Mouse (Mus musculus) embryonic facial prominence, embryonic 14.5 days (tissue): ENCODE results near the gene Gmds. TPM values are rescaled to one million over a fixed set of nuclear protein-coding genes. Genes with fewer than 3 reads are reported as not detected.
A peak's percentile ranks its signal among the peaks of the same experiment; 100 is the strongest.

Source experiments
- ATAC-seq: fragments of 200-750 bp; cut with Nextera tagmentation; 2 replicates; pipeline ENCODE4 v1.8.0; 2017; ENCODE audit warnings: low read depth, moderate number of reproducible peaks, moderate TSS enrichment
- DNase-seq: peaks from one replicate; pipeline ENCODE4 v3.0.0-alpha.2; 2015; ENCODE audit warnings: low spot score
- H3K27ac ChIP-seq: fragments of 300-500 bp; sonication (generic); replicated peaks from 2 replicates; pipeline ENCODE4 v1.5.1; 2014; ENCODE audit warnings: low read depth, mild to moderate bottlenecking, low read length, moderate library complexity
- H3K27me3 ChIP-seq: fragments of 300-500 bp; sonication (generic); replicated peaks from 2 replicates; pipeline ENCODE4 v1.6.1; 2014; ENCODE audit warnings: low read length; ENCODE audit not compliant: control insufficient read depth, insufficient read depth
- H3K36me3 ChIP-seq: fragments of 300-500 bp; sonication (generic); 2 replicates; pipeline ENCODE4 v1.6.1; 2014; ENCODE audit warnings: low read length, mixed read lengths; ENCODE audit not compliant: control insufficient read depth, insufficient read depth
- H3K4me1 ChIP-seq: fragments of 300-500 bp; sonication (generic); 2 replicates; pipeline ENCODE4 v1.6.1; 2014; ENCODE audit warnings: antibody characterized with exemption, low read length; ENCODE audit not compliant: control insufficient read depth, insufficient read depth
- H3K4me2 ChIP-seq: fragments of 300-500 bp; sonication (generic); 2 replicates; pipeline ENCODE4 v1.6.1; 2014; ENCODE audit warnings: low read depth, mild to moderate bottlenecking, low read length, moderate library complexity, mixed read lengths
- H3K4me3 ChIP-seq: fragments of 300-500 bp; sonication (generic); 2 replicates; pipeline ENCODE4 v1.5.1; 2014; ENCODE audit warnings: low read depth, mild to moderate bottlenecking, low read length
- H3K9ac ChIP-seq: fragments of 300-500 bp; sonication (generic); 2 replicates; pipeline ENCODE4 v1.6.1; 2014; ENCODE audit warnings: low read depth, mild to moderate bottlenecking, low read length, moderate library complexity, mixed read lengths
- H3K9me3 ChIP-seq: fragments of 300-500 bp; sonication (generic); 2 replicates; pipeline ENCODE4 v1.6.1; 2016; ENCODE audit warnings: low read length; ENCODE audit not compliant: control insufficient read depth
- WGBS: fragments of 180-500 bp; shearing (Covaris S2); extraction: QIAGEN DNeasy Blood & Tissue Kit; methylation state at CpG from one replicate; pipeline ENCODE4 v1.1.7; 2014; 5-methylcytosine and 5-hydroxymethylcytosine counted together
- polyA plus RNA-seq: library from polyadenylated mRNA; unstranded; fragments of >200 nt; fragmentation: Nextera tagmentation; extraction: Ambion mirVana; gene quantifications from 2 replicates; pipeline ENCODE4 v1.2.1, GENCODE M21; 2014

The Gmds gene
- polyA plus RNA-seq, 1 experiment from 2014 or later = 39.4 TPM

DNA sequence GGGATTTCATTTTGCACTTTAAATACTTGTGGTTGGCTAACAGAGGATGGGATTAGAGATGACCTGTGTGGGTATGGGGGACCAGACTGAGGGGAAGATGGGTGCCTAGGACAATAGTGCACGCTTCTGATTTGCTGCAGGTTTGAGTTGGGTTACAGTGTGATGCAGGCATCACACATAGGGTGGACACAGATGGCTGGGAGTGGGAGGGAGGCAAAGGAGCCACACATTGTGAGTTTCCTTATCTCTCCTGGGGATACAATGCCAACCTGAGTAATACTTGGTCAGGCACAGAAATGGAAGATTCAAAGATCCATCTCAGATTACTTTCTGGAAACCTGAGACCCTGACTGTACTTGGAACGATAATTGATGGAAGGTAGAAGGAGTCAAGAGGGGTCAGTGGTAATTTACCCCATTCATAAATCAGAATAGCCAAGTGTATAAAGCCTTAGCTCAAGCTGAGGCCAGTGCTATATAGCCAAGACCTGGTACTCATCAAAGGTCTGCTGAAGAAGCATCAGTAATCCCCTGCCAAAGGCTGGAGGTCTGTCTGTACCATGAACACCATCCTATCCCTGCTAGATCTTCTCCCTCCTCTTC, 445.5 kb downstream of the Gmds start:
- Histone ChIP-seq H3K9ac (no peak overlapping the region), H3K4me3 (no peak overlapping the region), H3K36me3 (no peaks in the 10 kb centered on the region), H3K4me1 (0 out of 2 replicates have a peak, but pooled peaks cover 5% of the 10 kb centered on the region), H3K27ac (no peak overlapping the region), H3K4me2 (no peak overlapping the region), H3K9me3 (no peaks in the 10 kb centered on the region), H3K27me3 (no peaks in the 10 kb centered on the region)
- ATAC-seq (no peak), DNase-seq (no peak)
- 51% methylated on average over 2 of the region's 2 CpGs for WGBS

DNA sequence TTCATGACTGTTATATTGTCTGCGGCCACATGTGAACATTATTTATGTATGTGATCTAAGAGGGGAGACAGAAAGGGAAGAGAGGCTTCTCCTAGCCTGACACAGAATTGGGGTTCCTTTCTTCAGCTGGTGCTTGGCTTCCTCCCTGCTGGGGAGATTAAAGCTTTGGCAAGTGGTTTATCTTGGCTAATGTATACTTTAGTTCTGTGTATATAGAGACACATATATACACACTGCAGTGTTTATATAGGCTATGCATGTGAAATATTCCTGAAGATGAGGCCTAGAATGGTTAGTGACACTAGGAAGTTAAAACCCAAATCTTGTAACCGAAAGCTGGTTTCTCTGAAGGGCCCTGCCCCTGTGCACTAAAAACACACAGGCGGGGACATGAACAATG, 450.0 kb downstream of the Gmds start:
- Histone ChIP-seq H3K4me2 (no peak overlapping the region), H3K27me3 (no peaks in the 10 kb centered on the region), H3K4me3 (no peak overlapping the region), H3K36me3 (no peaks in the 10 kb centered on the region), H3K27ac (no peak overlapping the region), H3K4me1 (0 out of 2 replicates have a peak, but pooled peaks cover 5% of the 10 kb centered on the region), H3K9me3 (no peaks in the 10 kb centered on the region), H3K9ac (no peak overlapping the region)
- DNase-seq (no peak), ATAC-seq (no peak)
- WGBS = 77% methylated on average over 3 of the region's 3 CpGs

DNA sequence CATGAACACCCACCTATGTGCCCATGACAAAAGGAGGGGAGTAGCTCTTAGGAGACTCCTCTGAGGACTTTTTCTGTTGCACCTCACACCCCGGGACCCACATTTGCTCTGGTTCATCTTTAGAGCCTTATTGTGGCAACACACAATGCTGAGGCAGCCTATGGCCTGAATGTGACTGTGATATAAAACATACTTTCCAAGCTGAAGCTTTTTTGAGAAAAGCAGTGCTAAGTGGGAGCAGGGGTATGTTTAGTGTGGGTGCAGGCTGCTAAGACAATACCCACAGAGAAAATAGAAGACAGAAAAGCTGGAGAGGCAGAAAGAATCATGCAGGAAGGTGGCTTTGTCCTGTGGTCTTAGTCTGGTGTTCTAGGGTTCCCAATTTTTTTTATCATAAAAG, 452.8 kb downstream of the Gmds start:
- ATAC-seq (no peak), DNase-seq (no peak)
- 75% methylated on average over 1 of the region's 1 CpGs for WGBS
- H3K27ac ChIP-seq = no peak overlapping the region
- H3K36me3 ChIP-seq = no peaks in the 10 kb centered on the region
- no peak overlapping the region for H3K9ac ChIP-seq
- no peak overlapping the region for H3K4me3 ChIP-seq
- no peaks in the 10 kb centered on the region for H3K27me3 ChIP-seq
- H3K9me3 ChIP-seq = no peaks in the 10 kb centered on the region
- H3K4me2 ChIP-seq = no peak overlapping the region
- 0 out of 2 replicates have a peak, but pooled peaks cover 5% of the 10 kb centered on the region for H3K4me1 ChIP-seq

DNA sequence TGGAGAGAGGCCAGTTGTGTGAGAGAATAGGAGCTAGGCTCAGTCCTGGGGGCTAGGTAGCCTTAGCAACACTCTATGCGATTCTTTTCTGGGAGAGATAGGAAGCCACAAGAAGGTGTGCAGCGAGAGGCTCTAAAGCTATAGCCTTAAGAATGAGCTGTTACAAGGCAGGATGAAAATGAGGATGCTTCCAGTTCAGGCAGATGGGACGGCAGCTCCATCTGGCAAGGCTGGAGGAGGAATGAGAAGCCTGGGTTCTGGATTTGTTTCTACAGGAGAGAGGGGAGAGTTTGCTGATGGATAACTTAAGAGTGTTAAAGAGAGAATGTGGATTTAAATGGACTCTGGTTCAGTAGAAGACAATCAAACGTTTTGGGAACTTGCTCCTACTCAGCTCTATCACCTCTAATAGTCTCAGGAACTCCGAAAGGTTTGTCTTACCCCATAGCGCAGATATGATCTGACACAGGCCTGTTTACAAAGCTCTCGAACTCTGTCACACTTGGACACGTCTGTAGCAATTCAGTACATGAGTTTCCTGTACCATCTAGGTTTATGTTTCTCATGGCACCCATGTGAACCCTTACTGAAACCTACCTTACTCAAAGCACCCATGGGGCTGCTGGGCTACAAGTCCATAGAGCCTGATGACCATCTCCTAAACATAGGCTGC, 459.6 kb downstream of the Gmds start:
- Histone ChIP-seq H3K27me3 (no peaks in the 10 kb centered on the region), H3K9ac (no peak overlapping the region), H3K9me3 (no peaks in the 10 kb centered on the region), H3K4me1 (peaks cover 9% of the 10 kb centered on the region), H3K27ac (no peak overlapping the region), H3K36me3 (no peaks in the 10 kb centered on the region), H3K4me2 (no peak overlapping the region), H3K4me3 (no peak overlapping the region)
- ATAC-seq (no peak), DNase-seq (no peak)
- WGBS = 80% methylated on average over 8 of the region's 8 CpGs

DNA sequence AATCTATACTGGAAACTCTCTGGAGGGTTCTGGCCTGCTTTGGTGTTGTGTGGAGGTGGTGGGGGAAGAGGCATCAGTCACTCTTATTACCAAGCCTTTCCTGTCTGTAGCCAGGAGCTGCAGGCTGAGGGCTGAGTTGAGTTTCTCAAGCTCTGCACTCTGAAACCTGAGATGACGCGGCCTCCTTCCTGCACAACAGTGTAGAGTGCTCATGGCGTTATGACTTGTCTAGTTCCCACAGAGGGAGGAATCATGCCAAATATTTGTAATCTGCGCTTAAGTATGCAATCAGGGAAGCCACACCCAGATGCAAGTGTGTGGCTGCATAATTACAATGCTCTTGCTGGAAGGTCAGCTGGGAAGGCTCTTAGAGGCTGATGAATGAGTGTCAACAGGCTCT, 461.5 kb downstream of the Gmds start:
- H3K27me3 ChIP-seq = no peaks in the 10 kb centered on the region
- WGBS = 28% methylated on average over 4 of the region's 4 CpGs
- no peaks in the 10 kb centered on the region for H3K36me3 ChIP-seq
- H3K27ac ChIP-seq = peak overlapping the region; percentile 39
- no peak overlapping the region for H3K4me2 ChIP-seq
- no peak overlapping the region for H3K4me3 ChIP-seq
- ATAC-seq (peak; percentile 92), DNase-seq (peak; percentile 92)
- peaks cover 9% of the 10 kb centered on the region for H3K4me1 ChIP-seq
- no peaks in the 10 kb centered on the region for H3K9me3 ChIP-seq
- H3K9ac ChIP-seq = no peak overlapping the region

DNA sequence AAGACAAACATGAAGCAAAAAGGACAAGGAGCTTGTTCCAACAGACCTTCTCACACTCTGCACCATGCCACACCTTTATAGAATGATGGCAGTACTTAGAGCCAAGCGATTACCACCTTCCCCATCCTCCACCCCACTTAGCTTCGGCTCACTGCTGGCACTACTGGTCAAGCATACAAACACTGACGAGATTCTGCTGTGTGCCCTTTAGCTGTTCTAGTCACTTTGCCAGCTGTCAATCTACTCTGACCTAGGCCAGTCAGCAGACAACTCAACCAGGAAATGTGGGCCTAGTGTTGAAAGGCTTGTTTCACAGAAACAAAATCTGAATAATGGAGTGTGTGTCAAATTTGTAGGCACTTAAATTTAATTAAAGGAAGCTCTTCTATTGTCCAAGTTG, 464.1 kb downstream of the Gmds start:
- H3K27ac ChIP-seq = no peak overlapping the region
- WGBS = 74% methylated on average over 3 of the region's 3 CpGs
- H3K4me2 ChIP-seq = no peak overlapping the region
- H3K4me3 ChIP-seq = no peak overlapping the region
- H3K36me3 ChIP-seq = no peaks in the 10 kb centered on the region
- H3K9ac ChIP-seq = no peak overlapping the region
- no peak for ATAC-seq
- DNase-seq = no peak
- no peaks in the 10 kb centered on the region for H3K9me3 ChIP-seq
- H3K4me1 ChIP-seq = peaks cover 9% of the 10 kb centered on the region
- no peaks in the 10 kb centered on the region for H3K27me3 ChIP-seq

DNA sequence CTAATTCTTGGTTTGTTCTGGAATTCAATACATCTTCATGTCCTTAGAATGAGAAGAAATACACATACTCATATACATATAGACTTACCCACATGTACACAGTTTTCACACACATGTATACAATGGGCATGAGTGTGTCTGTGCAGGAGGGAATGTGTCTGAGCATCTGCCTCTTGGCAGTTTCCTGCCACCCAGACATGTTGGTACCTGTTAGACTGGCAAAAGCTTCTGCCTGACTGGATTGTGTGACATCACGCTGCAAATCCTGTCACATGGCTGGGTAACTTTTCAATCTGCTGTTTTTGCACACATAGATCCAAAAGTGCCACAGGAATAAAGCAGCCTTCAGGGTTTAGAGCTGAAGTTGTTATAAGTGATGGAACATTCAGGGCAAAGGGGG, 465.3 kb downstream of the Gmds start:
- Histone ChIP-seq H3K4me3 (no peak overlapping the region), H3K9me3 (no peaks in the 10 kb centered on the region), H3K9ac (no peak overlapping the region), H3K36me3 (no peaks in the 10 kb centered on the region), H3K4me1 (peaks cover 9% of the 10 kb centered on the region), H3K27me3 (no peaks in the 10 kb centered on the region), H3K4me2 (no peak overlapping the region), H3K27ac (no peak overlapping the region)
- WGBS = 73% methylated on average over 1 of the region's 1 CpGs
- DNase-seq (peak; percentile 34), ATAC-seq (peak; percentile 47; the same call in 1 of the 2 replicates)

DNA sequence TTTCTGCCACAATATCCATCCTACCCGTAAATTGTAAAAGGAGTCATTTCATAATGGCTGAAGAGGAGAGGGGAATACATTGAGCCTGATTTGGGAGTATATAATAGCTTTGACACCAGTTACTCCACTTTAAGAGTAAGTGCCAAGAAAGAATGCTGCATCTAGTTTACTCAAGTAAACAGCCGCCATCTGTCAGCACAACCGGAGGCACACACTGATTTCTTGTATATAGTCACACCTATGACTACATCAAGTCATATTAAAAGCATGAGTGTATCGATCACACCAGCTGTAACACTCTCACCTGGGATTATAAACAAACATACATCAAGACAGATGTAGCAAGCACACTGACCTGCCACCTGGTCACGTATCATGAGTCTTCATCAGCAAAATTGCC, 473.8 kb downstream of the Gmds start:
- H3K4me2 ChIP-seq = no peak overlapping the region
- no peak overlapping the region for H3K27ac ChIP-seq
- no peak overlapping the region for H3K9ac ChIP-seq
- DNase-seq = no peak
- H3K27me3 ChIP-seq = no peaks in the 10 kb centered on the region
- H3K4me3 ChIP-seq = no peak overlapping the region
- H3K4me1 ChIP-seq = peaks cover 5% of the 10 kb centered on the region; the same call in 1 of the 2 replicates
- no peaks in the 10 kb centered on the region for H3K36me3 ChIP-seq
- WGBS = 82% methylated on average over 5 of the region's 5 CpGs
- no peak for ATAC-seq
- no peaks in the 10 kb centered on the region for H3K9me3 ChIP-seq

DNA sequence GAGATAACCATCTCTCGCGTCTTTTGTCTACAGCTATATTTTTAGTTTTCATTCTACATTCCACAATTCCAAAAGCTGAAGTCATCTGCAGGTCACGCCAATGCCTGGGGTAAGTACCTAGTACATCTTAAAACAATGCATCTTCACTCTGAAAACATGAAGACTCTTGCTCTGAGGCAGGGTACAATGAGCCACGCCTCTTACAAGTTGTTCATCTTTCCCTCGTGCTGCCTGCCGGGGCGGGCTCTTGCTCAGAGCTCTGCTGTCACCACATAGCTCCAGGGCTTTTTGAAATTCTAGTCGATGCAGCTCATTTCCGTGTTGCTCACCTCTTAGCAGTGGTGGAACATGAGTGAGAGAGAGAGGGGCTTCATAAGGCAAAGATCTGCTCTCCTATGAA, 475.1 kb downstream of the Gmds start:
- no peaks in the 10 kb centered on the region for H3K27me3 ChIP-seq
- no peak overlapping the region for H3K4me2 ChIP-seq
- H3K4me1 ChIP-seq = peaks cover 5% of the 10 kb centered on the region; the same call in 1 of the 2 replicates
- WGBS = 35% methylated on average over 9 of the region's 9 CpGs
- no peak overlapping the region for H3K9ac ChIP-seq
- peak; percentile 79 for DNase-seq
- no peaks in the 10 kb centered on the region for H3K36me3 ChIP-seq
- ATAC-seq = peak; percentile 81
- no peaks in the 10 kb centered on the region for H3K9me3 ChIP-seq
- no peak overlapping the region for H3K4me3 ChIP-seq
- no peak overlapping the region for H3K27ac ChIP-seq
